Mouse (Mus musculus): ENCODE results near the gene Atad2b. TPM values are rescaled to one million over a fixed set of nuclear protein-coding genes. Genes with fewer than 3 reads are reported as not detected.

The Atad2b gene
- total and polyA plus RNA-seq, 3 experiments: 9.9 to 44.3 (median 15.3) TPM

GRCm38 (mm10) chr12:4914441-4914840 lies 2.7 kb upstream of the Atad2b start:
- DNase-seq (ENCODE audit: low read depth, low spot score): no peak
- Histone ChIP-seq H3K27ac (ENCODE audit: control insufficient read depth, low read depth, low read length) (no peak overlapping the region), H3K9ac (ENCODE audit: control insufficient read depth, low read depth, low read length, poor library complexity, severe bottlenecking) (no peak overlapping the region), H3K79me2 (ENCODE audit: control insufficient read depth, insufficient read depth, low read length, poor library complexity) (peaks cover 17% of the 10 kb centered on the region), H3K9me3 (replicated peaks; ENCODE audit: insufficient read depth, low read length) (no peaks in the 10 kb centered on the region), H3K4me3 (ENCODE audit: control insufficient read depth in 1 of 2, insufficient read depth in 1 of 2, low read depth in 2 of 2, low read length in 2 of 2) (no peak overlapping the region), H3K36me3 (ENCODE audit: control insufficient read depth in 1 of 2, insufficient read depth in 2 of 2, low read length in 2 of 2) (peaks cover 0 to 6% of the 10 kb centered on the region in 2 experiments; a peak in 2 of 4 replicates), H3K27me3 (ENCODE audit: control insufficient read depth in 1 of 2, insufficient read depth in 2 of 2, low read length in 2 of 2) (no peaks in the 10 kb centered on the region), H3K4me1 (ENCODE audit: control insufficient read depth in 1 of 2, insufficient read depth in 2 of 2, low read length in 2 of 2) (no peaks in the 10 kb centered on the region; a peak in 2 of 4 replicates)
- TF ChIP-seq TAL1 (IDR thresholded peaks at IDR 0.05; ENCODE audit: low read length) (no peak), CHD2 (IDR thresholded peaks at IDR 0.05; ENCODE audit: low read length) (no peak), ZMIZ1 (IDR thresholded peaks at IDR 0.05; ENCODE audit: low read depth, low read length) (no peak), MAX (IDR thresholded peaks at IDR 0.05; ENCODE audit: low read length) (no peak), ZNF384 (IDR thresholded peaks at IDR 0.05; ENCODE audit: low read depth, low read length) (no peak), MAZ (IDR thresholded peaks at IDR 0.05; ENCODE audit: low read depth, low read length) (no peak), JUND (IDR thresholded peaks at IDR 0.05; ENCODE audit: low read depth, low read length) (no peak), MEF2A (IDR thresholded peaks at IDR 0.05; ENCODE audit: extremely low read depth, insufficient replicate concordance, low read depth, low read length, poor library complexity, severe bottlenecking) (no peak), POLR2AphosphoS5 (IDR thresholded peaks at IDR 0.05; ENCODE audit: borderline replicate concordance, low read depth, low read length) (no peak), CHD1 (IDR thresholded peaks at IDR 0.05; ENCODE audit: low read depth, low read length) (no peak), GABPA (IDR thresholded peaks at IDR 0.05; ENCODE audit: low read depth, low read length) (no peak)

- no peak overlapping the region for H3K27ac ChIP-seq (ENCODE audit: control insufficient read depth, low read depth, low read length)
- H3K36me3 ChIP-seq (ENCODE audit: control insufficient read depth in 1 of 2, insufficient read depth in 2 of 2, low read length in 2 of 2): peaks cover 0 to 8% of the 10 kb centered on the region in 2 experiments; a peak in 2 of 4 replicates
- no peaks in the 10 kb centered on the region for H3K9me3 ChIP-seq (replicated peaks; ENCODE audit: insufficient read depth, low read length)
- TF ChIP-seq MYC (IDR thresholded peaks at IDR 0.05; ENCODE audit: low read depth, low read length) (no peak), POLR2AphosphoS2 (IDR thresholded peaks at IDR 0.05; ENCODE audit: low read length) (no peak), UBTF (IDR thresholded peaks at IDR 0.05; ENCODE audit: borderline replicate concordance, insufficient read depth, low read depth, low read length) (no peak), POLR2AphosphoS5 (IDR thresholded peaks at IDR 0.05; ENCODE audit: borderline replicate concordance, low read depth, low read length) (no peak), SIN3A (IDR thresholded peaks at IDR 0.05; ENCODE audit: low read length) (no peak), NELFE (IDR thresholded peaks at IDR 0.05; ENCODE audit: low read depth, low read length) (no peak), MXI1 (IDR thresholded peaks at IDR 0.05; ENCODE audit: low read depth, low read length) (no peak)
- peaks cover 21% of the 10 kb centered on the region for H3K79me2 ChIP-seq (ENCODE audit: control insufficient read depth, insufficient read depth, low read length, poor library complexity)
- no peak overlapping the region for H3K4me3 ChIP-seq (ENCODE audit: control insufficient read depth in 1 of 2, insufficient read depth in 1 of 2, low read depth in 2 of 2, low read length in 2 of 2)
- H3K4me1 ChIP-seq (ENCODE audit: control insufficient read depth in 1 of 2, insufficient read depth in 2 of 2, low read length in 2 of 2): no peaks in the 10 kb centered on the region; a peak in 2 of 4 replicates
- no peak overlapping the region for H3K9ac ChIP-seq (ENCODE audit: control insufficient read depth, low read depth, low read length, poor library complexity, severe bottlenecking)
- no peak for DNase-seq (ENCODE audit: low read depth, low spot score)
- H3K27me3 ChIP-seq (ENCODE audit: control insufficient read depth in 1 of 2, insufficient read depth in 2 of 2, low read length in 2 of 2): no peaks in the 10 kb centered on the region
Observed at GRCm38 (mm10) chr12:4914944-4915343, 2.2 kb upstream of the Atad2b start.
